Mouse (Mus musculus) thymus, postnatal 36 days (tissue): Measurements from ENCODE around the gene Kcnk18.

Source experiments
- DNase-seq, 2 experiments: peaks; one replicate each; pipeline ENCODE4 v3.0.0; 2022; ENCODE audit warnings: mixed read lengths in 2 of 2

Gene Kcnk18

GRCm38 (mm10) chr19:59218991-59219390 is at the start of gene Kcnk18:
Gene Kcnk18, plus strand, starts transcription at chr19:59219214.
- DNase-seq, result no peak

GRCm38 (mm10) chr19:59169936-59170765 is 48.9 kb upstream of the Kcnk18 start, which contains the start of gene Vax1:
Gene Vax1, minus strand, starts transcription at chr19:59170056.
- DNase-seq, result no peak

- no peak for DNase-seq
Measured at GRCm38 (mm10) chr19:59170766-59171095, 48.3 kb upstream of the Kcnk18 start.

- no peak for DNase-seq
Measured at GRCm38 (mm10) chr19:59171151-59171870, 47.7 kb upstream of the Kcnk18 start.

GRCm38 (mm10) chr19:59171871-59172245 is 47.2 kb upstream of the Kcnk18 start:
- DNase-seq, result no peak

GRCm38 (mm10) chr19:59172781-59173180 is 46.2 kb upstream of the Kcnk18 start:
- no peak for DNase-seq

GRCm38 (mm10) chr19:59173341-59174015 is 45.5 kb upstream of the Kcnk18 start:
- no peak for DNase-seq

GRCm38 (mm10) chr19:59184000-59184399 is 35.0 kb upstream of the Kcnk18 start:
- DNase-seq, result no peak

- no peak for DNase-seq
Measured at GRCm38 (mm10) chr19:59188981-59189380, 30.0 kb upstream of the Kcnk18 start.

- no peak for DNase-seq
Measured at GRCm38 (mm10) chr19:59190431-59191122, 28.4 kb upstream of the Kcnk18 start.

GRCm38 (mm10) chr19:59191123-59191505 is 27.9 kb upstream of the Kcnk18 start:
- DNase-seq, result no peak

GRCm38 (mm10) chr19:59192491-59192890 is 26.5 kb upstream of the Kcnk18 start:
- no peak for DNase-seq

GRCm38 (mm10) chr19:59193456-59193855 is 25.6 kb upstream of the Kcnk18 start:
- no peak for DNase-seq

GRCm38 (mm10) chr19:59193986-59194820 is 24.8 kb upstream of the Kcnk18 start:
- DNase-seq, result no peak

GRCm38 (mm10) chr19:59195181-59195770 is 23.7 kb upstream of the Kcnk18 start:
- DNase-seq, result no peak

- DNase-seq, result peak; percentile 19 to 23
Measured at GRCm38 (mm10) chr19:59196111-59196666, 22.8 kb upstream of the Kcnk18 start.

GRCm38 (mm10) chr19:59198161-59198560 is 20.9 kb upstream of the Kcnk18 start:
- peak; percentile 52 to 62 for DNase-seq

- DNase-seq, result peak; percentile 31 to 50
Measured at GRCm38 (mm10) chr19:59208475-59208874, 10.5 kb upstream of the Kcnk18 start.

GRCm38 (mm10) chr19:59208986-59209385 is 10.0 kb upstream of the Kcnk18 start:
- DNase-seq, result no peak

GRCm38 (mm10) chr19:59216891-59217290 is 2.1 kb upstream of the Kcnk18 start:
- no peak for DNase-seq

- no peak for DNase-seq
Measured at GRCm38 (mm10) chr19:59221131-59221530, 2.1 kb downstream of the Kcnk18 start.
